Mouse (Mus musculus): Measurements from ENCODE around the gene Gm21970. TPM values are rescaled to one million over a fixed set of nuclear protein-coding genes. Genes with fewer than 3 reads are reported as not detected.

The Gm21970 gene
- polyA plus RNA-seq (2012; rRNA removed): not detected in 2 replicates

DNA sequence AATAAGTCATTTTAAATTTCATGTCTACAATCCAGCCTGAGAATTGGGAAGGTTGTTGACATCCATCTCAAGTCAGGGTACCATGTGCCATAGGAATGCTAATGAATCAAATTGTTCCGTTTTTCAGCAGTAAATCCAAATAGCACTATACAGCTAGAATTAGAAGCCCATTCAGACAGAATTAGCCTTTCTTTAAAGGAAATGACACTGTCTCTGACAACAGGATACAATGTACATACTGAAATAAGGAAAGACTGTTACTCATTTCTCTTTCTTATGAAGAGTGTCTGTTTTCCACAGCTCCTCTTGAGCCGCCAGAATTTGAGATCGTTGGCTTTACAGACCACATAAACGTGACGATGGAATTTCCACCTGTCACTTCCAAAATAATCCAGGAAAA is at the start of gene Gm21970:
Gene Gm21970, plus strand, starts transcription at position 301 of the 400 bp plus-strand sequence.

DNA sequence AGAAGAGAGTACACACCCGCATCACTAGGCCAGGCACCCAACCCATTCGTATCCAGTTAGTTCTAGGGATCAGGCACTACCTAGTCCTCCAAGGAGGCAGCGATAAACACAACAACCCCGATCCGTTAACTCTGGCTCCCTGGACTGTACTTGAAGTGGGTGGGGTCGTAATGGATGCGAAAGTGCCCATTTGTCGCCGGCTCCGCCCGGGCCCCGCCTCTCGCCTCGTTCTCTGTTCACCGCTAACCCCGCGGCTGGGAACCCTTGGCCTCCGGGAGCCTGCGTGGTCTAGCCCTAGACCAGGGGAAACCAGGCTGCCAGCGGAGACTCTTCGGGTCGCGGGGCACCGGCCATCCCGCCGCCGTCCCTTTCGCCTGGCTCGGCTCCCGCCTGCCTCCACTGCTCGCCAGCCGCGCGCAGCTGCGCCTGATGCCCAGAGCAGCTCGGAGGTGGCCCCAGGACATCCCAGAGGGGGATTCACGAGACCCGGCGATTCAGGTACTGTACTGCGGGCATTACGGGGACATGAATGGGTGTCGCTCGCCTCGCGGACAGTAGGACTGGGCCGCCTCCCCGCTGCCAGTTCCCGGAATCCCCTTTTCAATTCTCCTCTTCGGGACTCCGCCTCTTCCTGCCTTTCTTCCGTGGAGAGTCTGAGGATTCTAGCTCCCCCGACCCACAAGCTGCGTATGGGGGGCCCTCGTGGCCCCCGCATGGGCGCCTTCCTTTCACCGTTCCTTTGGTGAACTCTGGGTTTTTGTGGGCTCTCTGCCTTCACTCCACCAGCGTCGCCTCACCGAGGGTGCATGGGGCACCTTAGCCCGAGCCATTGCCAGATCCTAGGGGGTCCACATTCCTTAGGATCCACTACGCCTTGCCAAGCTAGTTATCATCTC is 18.7 kb upstream of the Gm21970 start, which contains the start of gene Ifnar2:
Gene Ifnar2, plus strand, starts transcription at position 207 of the 896 bp plus-strand sequence.

DNA sequence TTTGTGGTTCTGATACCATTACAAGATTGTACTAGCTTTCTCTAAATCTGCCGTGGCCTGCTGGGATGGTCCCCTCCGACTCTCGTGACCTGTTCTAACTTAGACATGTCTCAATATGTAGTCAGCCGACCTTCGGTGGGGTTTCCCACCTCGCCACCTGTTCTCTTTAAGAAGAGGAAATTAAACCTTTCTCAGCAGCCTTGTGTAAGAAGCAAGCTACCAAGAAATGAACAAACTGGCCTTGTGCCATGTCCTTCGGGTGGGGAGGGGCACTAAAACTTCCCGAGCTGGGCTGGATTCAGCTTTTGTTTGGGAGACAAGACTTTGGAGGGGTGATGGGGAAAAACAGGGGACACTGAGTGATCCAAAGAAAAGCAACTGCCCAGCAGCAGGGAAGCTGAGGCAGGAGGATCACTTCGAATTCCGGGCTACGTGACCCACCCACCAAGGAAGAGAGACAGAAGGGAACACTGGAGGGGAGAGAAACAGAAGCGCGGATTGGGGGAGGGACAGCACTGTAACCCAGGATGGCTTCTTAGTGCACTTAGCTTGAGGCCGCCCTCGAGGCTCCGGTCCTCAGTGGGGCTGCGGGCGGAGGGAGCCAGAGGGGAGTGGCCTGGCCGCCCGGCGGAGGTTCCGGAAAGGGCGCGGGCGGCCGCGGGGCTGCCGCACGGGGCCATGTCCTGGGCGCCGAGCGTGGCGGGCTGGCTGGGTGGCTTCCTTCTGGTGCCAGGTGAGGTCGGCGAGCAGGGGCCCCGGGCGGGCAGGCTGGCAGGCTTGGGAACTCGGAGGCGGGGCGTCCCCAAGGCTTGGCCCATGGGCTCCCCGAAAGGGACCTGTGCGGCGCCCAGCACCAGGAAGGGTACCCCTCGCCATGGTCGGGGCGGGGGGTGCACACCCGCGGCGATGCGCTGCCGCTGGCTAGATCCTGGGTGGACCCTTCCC is 14.4 kb downstream of the Gm21970 start, which contains the start of gene Il10rb:
Gene Il10rb, plus strand, starts transcription at position 525 of the 945 bp plus-strand sequence.

Other genes starting within 250 kb of the Gm21970 start
- gene Olig2, start 166.3 kb upstream of the Gm21970 start, polyA plus RNA-seq (2012; rRNA removed): 29.6 and 30.6 TPM in 2 replicates
- gene Olig1, start 121.9 kb upstream of the Gm21970 start, polyA plus RNA-seq (2012; rRNA removed): 120 and 135 TPM in 2 replicates
- 27.1 and 27.7 TPM in 2 replicates for gene Ifnar2, start 18.9 kb upstream of the Gm21970 start, polyA plus RNA-seq (2012; rRNA removed)
- gene Il10rb, start 14.4 kb downstream of the Gm21970 start, polyA plus RNA-seq (2012; rRNA removed): 8.1 and 8.6 TPM in 2 replicates
- gene Ifnar1, start 93.5 kb downstream of the Gm21970 start, polyA plus RNA-seq (2012; rRNA removed): 48.8 and 49.5 TPM in 2 replicates
- 53.2 and 60.4 TPM in 2 replicates for gene Ifngr2, start 155.4 kb downstream of the Gm21970 start, polyA plus RNA-seq (2012; rRNA removed)
- gene Tmem50b, start 206.1 kb downstream of the Gm21970 start, polyA plus RNA-seq (2012; rRNA removed): 73.0 and 77.9 TPM in 2 replicates
- 3.1 and 3.2 TPM in 2 replicates for gene Dnajc28, start 227.3 kb downstream of the Gm21970 start, polyA plus RNA-seq (2012; rRNA removed)